Mouse (Mus musculus) neural tube, embryonic 10.5 days (tissue): Measurements from ENCODE around the gene Hdac9.
"Not testable (repeated sequence)": the region's sequence is repeated elsewhere in the genome, so short reads cannot be mapped to it uniquely, and the experiment has no call there.

ENCODE experiments used
- DNase-seq: peaks from one replicate; pipeline ENCODE4 v3.0.0-alpha.2; 2017; ENCODE audit warnings: low spot score; ENCODE audit errors: extremely low spot score

The Hdac9 gene

DNA sequence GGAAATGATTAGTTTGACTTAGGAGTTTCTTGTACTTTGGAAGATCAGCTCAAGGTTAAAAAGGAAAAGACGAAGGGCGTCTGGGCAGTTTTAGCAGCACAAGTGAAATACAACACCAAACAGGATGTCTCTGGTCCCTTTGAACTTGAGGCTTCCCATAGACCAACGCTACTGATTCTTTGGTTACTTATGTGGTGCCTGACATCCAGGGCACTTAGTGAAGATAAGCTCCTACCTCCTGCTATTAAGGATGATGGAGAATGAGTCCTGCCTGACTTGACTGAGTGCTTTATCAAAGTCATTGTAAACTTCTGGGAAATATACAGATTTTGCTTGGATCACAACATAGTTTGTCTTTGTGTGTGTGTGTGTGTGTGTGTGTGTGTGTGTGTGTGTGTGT lies 765.6 kb downstream of the Hdac9 start:
- DNase-seq: no peak

DNA sequence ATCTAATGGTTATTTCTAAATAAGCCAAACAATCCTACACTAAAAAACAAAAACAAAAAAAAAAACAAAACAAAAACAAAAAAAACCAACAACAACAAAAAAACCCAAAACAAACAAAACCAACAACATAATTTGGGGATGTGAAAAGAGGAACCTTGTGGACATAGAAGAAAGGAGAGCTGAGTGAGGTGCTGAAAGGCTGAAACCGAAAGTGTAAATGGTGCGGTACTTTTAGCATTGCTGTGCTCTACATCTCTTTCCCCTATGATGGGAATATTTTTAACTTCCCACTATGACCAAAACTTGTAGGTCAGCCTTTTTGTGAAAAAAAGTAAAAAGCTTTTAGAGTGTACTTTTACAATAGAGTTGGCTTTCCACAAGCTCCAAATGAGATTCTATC lies 774.2 kb downstream of the Hdac9 start:
- no peak for DNase-seq

DNA sequence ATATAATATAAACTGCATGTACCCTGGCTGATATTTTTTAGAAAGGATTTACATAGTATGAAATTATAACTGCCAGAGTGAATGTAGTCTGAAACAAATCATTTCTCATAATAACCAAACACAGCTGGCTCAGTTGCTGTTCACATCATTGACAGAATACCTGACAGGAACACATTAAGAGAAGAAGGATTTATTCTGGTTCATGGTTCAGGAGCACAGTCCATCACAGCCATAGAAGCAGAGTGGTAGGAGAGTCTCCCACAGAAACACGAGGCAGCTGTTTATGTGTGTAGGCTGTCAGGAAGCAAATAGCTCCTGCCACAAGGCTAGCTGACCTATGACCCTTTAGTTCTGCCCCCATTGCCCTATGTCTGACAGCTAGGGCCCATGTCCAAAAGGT lies 803.6 kb downstream of the Hdac9 start:
- DNase-seq: no peak

DNA sequence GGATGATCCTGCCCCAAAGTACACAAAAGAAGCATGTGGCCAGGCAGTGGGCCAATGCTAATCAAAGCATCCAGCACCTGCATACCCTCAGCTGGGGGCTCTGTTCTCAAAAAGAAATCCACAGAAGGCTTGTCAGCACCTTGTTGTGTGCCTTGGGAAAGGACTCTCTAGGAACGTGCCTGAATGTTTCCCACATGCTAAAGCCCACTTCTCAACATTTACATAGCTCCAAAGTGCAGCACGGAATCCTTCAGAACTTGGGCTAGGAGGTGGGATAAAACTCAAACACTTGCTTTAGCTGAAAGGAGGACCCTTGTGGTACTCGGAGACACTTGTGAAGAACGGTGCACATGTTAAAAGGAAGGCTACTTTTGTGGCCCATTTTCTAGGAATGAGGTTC lies 823.9 kb downstream of the Hdac9 start:
- no peak for DNase-seq

DNA sequence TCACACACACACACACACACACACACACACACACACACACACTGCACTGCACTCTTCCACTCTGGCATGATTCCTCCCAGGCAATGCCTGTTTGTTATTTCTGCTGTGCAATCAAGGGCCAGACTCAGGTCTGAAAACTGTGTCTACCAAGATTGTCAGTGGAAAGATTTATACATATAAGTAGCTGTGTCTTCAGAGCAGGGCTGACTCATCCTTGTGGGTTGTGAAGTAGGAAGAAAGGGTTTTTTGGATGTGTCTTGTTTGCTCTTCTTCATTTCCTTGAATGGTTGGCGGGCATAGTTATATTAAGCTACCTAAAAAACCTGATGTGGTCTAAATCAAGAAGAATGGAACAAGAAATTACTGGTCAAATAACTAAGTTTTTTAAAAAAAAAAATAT lies 825.0 kb downstream of the Hdac9 start:
- DNase-seq: no peak

DNA sequence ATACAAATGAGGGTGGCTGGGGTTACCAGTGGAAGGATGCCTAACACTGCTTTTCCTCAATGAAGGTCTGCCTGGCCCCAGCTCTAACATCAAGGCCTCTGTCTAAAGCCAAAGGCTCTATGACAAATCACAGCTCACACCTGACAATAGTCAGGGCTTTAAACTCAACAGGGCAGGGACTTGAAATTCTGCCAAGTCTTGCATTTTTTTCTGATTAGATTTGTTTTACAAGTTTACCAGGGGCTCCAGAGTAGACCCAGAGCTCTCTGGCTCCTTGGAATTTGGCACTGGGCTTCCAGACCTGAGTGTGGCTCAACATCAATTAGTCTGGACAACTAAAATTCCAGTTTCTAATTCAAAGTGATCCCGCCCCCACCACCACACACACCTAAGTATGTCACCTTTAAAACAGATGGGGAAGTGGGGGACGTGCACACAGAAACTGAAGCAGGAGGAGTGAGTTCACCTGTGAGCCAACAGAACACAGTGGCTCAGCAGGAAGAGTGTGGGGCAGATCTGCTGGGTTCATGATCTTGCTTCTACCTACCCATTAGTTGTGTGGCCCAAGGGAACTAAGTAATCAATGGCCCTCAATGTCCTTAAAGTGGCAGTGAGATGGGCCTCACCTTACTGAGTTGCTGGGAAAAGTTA lies 829.5 kb downstream of the Hdac9 start:
- DNase-seq: no peak

DNA sequence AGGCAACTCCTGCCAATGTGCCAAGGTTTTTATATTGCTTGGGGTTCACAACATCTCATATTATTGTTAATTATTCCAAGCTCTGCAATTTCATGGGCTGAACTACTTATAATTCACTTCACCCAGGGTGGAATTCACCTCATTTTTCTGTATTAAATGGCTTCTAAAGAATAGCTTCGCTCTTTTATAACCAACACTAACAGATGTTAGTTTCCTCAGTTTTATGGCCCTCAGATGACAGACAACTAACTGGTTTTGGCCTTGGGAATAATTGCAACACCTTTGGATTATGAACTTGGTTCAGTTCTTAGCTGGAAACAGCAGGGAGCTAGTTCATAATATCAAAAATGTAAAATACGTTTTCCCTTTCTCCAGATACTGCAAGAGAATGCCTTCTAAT lies 839.9 kb downstream of the Hdac9 start:
- DNase-seq: no peak

DNA sequence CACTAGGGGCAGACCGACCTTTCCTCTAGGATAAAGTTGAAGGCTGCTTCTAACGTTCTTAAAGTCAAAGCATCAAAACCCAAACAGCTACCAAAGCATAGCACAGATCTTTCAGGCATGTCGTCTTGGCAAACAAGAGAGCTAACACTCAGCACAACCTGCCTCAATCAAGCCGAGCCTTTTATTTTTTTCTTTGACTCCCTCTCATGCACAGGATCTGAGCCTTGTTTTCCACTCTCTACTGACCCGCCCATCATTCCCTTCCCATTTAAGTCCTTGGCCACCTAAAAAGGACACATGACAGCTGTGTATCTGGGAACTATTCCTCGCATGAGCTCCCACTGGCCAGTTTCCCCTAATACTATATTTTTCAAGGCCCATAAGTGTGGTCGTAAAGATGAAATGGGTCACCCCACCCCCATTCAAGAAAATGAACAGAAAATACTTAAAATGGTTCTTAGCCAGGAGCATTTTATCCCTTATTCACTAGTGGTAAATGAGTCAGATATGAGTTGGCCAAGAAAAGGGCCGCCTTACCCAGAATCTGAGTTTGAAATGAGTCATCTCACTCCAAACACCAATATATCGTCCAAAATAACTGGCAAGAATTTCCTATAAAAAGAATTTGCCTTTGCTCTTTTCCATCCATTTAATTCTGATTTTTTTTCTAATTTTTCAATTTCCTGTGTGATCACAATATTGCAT lies 840.9 kb downstream of the Hdac9 start:
- no peak for DNase-seq

DNA sequence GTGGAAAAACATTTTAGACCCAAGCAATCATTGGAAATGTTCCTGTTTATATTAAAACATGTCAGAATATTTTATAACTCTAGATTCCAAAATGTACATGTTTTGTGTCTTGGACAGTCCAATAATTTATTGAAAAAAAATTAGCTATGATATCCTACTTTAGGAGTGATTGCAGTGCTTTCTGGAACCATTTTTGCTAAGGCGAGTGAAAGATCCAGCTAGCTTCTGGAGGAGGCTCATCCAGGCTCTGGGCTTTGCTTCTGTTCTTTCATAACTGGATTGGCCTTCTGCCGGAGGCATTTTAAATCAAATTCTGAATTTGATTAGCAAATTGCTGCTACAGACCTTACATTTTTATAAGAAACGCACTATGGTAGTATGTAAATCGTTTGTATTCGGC lies 864.4 kb downstream of the Hdac9 start:
- DNase-seq: no peak

DNA sequence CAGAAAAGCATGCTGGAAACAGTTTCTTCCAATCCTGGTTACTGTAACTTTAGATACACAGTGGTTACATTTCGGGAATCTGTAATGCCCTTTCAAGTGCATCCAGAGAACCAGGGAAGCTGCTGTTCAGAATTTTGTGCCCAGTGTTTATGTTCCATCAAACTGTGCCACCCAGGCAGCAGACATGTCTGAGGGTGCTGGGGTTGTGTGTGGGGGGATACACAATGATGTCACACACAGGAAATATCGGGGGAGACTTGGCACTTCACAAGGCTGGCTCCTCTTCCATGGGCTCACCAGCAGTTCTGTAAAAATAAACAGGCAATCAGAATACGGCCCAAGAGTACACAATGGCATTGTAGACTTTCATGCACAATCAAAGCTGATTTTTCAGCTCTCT lies 864.9 kb downstream of the Hdac9 start:
- no peak for DNase-seq

DNA sequence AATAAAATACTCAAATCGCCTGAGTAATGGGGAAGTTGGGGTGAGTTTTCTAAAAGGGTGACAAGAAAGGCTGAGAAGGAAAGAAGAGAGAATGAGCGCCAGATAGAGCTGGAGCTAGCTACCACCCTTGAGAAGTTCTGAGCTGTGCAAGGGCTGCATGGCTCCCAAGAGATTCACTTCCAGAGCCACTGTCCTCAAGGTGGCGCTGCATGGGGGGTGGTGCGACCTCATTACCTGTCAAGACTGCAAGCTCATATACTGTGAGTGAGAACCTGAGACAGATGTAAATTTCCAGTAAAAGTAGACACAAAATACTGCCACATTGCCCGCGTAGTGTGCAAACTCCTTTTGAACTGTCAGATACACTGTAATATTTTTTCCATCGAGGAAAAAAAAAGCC lies 865.8 kb downstream of the Hdac9 start:
- DNase-seq: no peak

DNA sequence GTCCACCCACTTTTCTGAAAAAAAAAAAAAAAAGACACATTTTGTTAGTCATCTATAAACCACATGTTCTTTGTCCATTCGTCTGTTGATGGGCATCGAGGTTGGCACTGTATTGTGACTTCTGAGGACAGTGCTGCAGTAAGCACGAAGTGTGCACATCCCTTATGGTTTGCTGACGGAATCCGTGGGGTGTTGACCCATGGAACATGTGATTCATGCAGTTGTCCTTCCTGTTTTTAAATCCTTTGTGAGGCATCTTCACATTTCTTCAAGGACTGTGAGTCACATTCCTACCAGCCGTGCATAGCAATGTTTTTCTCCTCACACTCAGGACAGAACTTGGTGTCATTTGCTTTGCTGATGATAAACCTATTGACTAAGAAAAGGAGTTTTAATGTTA lies 875.9 kb downstream of the Hdac9 start:
- no peak for DNase-seq

DNA sequence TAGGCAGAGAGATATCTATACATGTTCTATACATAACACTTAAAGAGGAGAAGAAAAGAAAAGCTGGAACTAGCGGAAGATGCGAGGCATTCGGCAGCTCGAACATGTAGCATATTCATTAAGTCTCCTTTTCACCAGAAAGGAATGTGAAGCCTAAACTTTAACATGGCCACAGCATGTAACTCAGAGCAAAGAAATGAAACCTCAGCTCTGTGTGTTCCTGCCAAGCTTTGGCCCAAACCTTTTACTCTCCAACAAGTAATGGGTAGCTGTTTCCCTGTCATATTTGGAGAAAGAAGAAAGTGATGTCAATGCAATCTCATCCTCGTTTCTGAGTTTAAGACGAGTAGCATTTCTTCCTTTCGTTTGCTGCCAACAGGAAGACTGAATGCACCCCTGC lies 876.8 kb downstream of the Hdac9 start:
- DNase-seq: no peak

DNA sequence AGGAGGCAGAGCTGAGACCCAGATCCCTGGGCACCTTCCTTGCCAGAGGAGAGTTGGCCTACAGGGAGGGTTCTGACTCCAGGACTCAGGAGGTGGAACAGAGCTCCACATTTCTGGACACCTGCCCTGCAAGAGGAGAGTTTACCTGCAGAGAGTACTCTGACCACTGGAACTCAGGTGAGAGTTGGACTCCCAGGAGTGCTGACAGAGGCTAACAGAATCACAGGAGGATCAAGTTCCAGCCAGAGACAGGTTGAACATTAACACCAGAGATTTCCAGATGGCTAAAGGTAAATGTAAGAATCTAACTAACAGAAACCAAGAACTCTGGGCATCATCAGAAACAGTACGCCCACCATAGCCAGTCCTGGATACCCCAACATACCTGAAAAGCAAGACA lies 907.1 kb downstream of the Hdac9 start:
- not testable (repeated sequence) for DNase-seq
